In the genomic region with DNA sequence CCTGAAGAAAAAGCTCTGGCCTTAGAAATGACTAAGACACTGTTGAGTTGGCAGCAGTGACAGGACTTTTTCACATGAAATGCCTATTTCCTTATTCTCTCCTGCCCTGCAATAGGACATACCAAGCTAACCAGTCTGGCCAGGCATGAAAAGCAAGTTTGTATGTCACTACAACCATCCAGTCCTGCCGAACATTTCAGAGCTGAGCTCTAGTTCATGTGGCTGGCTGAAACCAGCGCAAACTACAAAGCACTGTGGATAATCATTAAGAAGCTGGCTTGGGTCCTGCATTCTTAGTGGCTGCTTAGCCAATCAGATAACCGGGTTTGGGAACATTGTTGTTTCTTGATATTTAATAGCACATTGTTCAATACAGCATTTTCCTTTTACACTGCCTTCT, we compare ENCODE assay signal across 19 mouse cellular contexts. TPM values are rescaled to one million over a fixed set of nuclear protein-coding genes. Genes with fewer than 3 reads are reported as not detected.
DNase-seq lines count a peak whose midpoint lies in the region; ATAC-seq lines count a peak whose summit lies in the region.
"Had no signal": no experiment of that assay in that cellular context is flagged by ENCODE, and none has a peak within 500 bp of the region (broad histone marks: within the 10 kb centered on the region; RNA-seq: fewer than 3 reads in every experiment).

No protein-coding gene starts in this region.

- no peak overlapping the region for H3K4me2 ChIP-seq in forebrain, embryonic 13.5 days
- H3K4me2 ChIP-seq in kidney, embryonic 14.5 days (replicated peaks; ENCODE audit: low read depth, low read length): no peak overlapping the region
- no peak overlapping the region for H3K4me2 ChIP-seq in stomach, embryonic 16.5 days (ENCODE audit: low read depth, low read length)

- no peaks in the 10 kb centered on the region for H3K27me3 ChIP-seq in forebrain, embryonic 13.5 days
- H3K27me3 ChIP-seq in forebrain, embryonic 10.5 days (ENCODE audit: poor library complexity, severe bottlenecking): peaks cover 15% of the 10 kb centered on the region
- no peaks in the 10 kb centered on the region for H3K27me3 ChIP-seq in kidney, embryonic 14.5 days (ENCODE audit: control insufficient read depth, insufficient read depth, low read length)
- no peaks in the 10 kb centered on the region for H3K27me3 ChIP-seq in stomach, embryonic 16.5 days (ENCODE audit: control insufficient read depth, insufficient read depth, low read length)
- H3K27me3 ChIP-seq: CH12.LX had no signal

- intact Hi-C loops in heart, postnatal 36 days (cut with DNase I): loop anchor here (1.0 kb wide), 1 partner anchor 367 kb away; no protein-coding TSS in a partner anchor

- WGBS in forebrain, embryonic 13.5 days: 45% methylated on average over 3 of the region's 3 CpGs
- WGBS in forebrain, embryonic 10.5 days: 86% methylated on average over 3 of the region's 3 CpGs
- WGBS in kidney, embryonic 14.5 days: 68% methylated on average over 3 of the region's 3 CpGs
- 54% methylated on average over 3 of the region's 3 CpGs for WGBS in stomach, embryonic 16.5 days

- H3K4me1 ChIP-seq in forebrain, embryonic 13.5 days: peaks cover 12% of the 10 kb centered on the region; the same call in 1 of the 2 replicates
- peaks cover 6% of the 10 kb centered on the region for H3K4me1 ChIP-seq in forebrain, embryonic 10.5 days
- no peaks in the 10 kb centered on the region for H3K4me1 ChIP-seq in kidney, embryonic 14.5 days (ENCODE audit: control insufficient read depth, insufficient read depth, low read length)
- no peaks in the 10 kb centered on the region for H3K4me1 ChIP-seq in stomach, embryonic 16.5 days (ENCODE audit: control insufficient read depth, insufficient read depth, low read length)
- H3K4me1 ChIP-seq: heart, embryonic 10.5 days had no signal

- H3K9me3 ChIP-seq in forebrain, embryonic 13.5 days (replicated peaks): no peaks in the 10 kb centered on the region
- H3K9me3 ChIP-seq in forebrain, embryonic 10.5 days: no peaks in the 10 kb centered on the region
- H3K9me3 ChIP-seq in kidney, embryonic 14.5 days (ENCODE audit: control insufficient read depth, low read length): no peaks in the 10 kb centered on the region
- H3K9me3 ChIP-seq in stomach, embryonic 16.5 days (replicated peaks; ENCODE audit: control insufficient read depth, low read length): no peaks in the 10 kb centered on the region
- H3K9me3 ChIP-seq: heart, embryonic 10.5 days; midbrain, embryonic 10.5 days; neural tube, embryonic 15.5 days had no signal

- no peak overlapping the region for H3K4me3 ChIP-seq in forebrain, embryonic 13.5 days
- H3K4me3 ChIP-seq in forebrain, embryonic 10.5 days: no peak overlapping the region
- H3K4me3 ChIP-seq in kidney, embryonic 14.5 days (ENCODE audit: low read length): no peak overlapping the region
- H3K4me3 ChIP-seq in stomach, embryonic 16.5 days (replicated peaks; ENCODE audit: low read length): no peak overlapping the region
- H3K4me3 ChIP-seq: midbrain, embryonic 10.5 days; neural tube, embryonic 15.5 days had no signal

- DNase-seq in forebrain, embryonic 10.5 days (ENCODE audit: extremely low spot score, low spot score): no peak
- peak; percentile 11 to 47 for DNase-seq in urinary bladder, adult 18-20 months (ENCODE audit: low spot score in 2 of 2)
- DNase-seq in urinary bladder, adult 2 months (ENCODE audit: low spot score): no peak
- no peak for DNase-seq in heart, postnatal 36 days
- DNase-seq: adrenal gland, postnatal 36 days; cerebellum, postnatal 14 days; gastrocnemius, postnatal 36 days; liver; retina, postnatal 1 day had no signal

- H3K27ac ChIP-seq in forebrain, embryonic 13.5 days: no peak overlapping the region
- H3K27ac ChIP-seq in forebrain, embryonic 10.5 days: no peak overlapping the region
- no peak overlapping the region for H3K27ac ChIP-seq in kidney, embryonic 14.5 days (ENCODE audit: low read depth, low read length)
- H3K27ac ChIP-seq in stomach, embryonic 16.5 days (ENCODE audit: low read length): peak overlapping the region; percentile 25
- H3K27ac ChIP-seq: heart, embryonic 10.5 days; midbrain, embryonic 10.5 days; neural tube, embryonic 15.5 days had no signal

- peak; percentile 57; the same call in 1 of the 2 replicates for ATAC-seq in forebrain, embryonic 13.5 days
- ATAC-seq in kidney, embryonic 14.5 days (ENCODE audit: low FRiP score, low TSS enrichment): 0 out of 2 replicates have a peak, but pooled peaks have one; percentile 37
- peak; percentile 37; the same call in 1 of the 2 replicates for ATAC-seq in stomach, embryonic 16.5 days (ENCODE audit: insufficient read depth, low FRiP score)
- no peak for ATAC-seq in cerebellum, adult (ENCODE audit: insufficient number of reproducible peaks, low FRiP score, low TSS enrichment)

- H3K36me3 ChIP-seq in forebrain, embryonic 13.5 days (ENCODE audit: poor library complexity, severe bottlenecking): no peaks in the 10 kb centered on the region
- no peaks in the 10 kb centered on the region for H3K36me3 ChIP-seq in forebrain, embryonic 10.5 days (replicated peaks)
- no peaks in the 10 kb centered on the region for H3K36me3 ChIP-seq in kidney, embryonic 14.5 days (ENCODE audit: control insufficient read depth, insufficient read depth, low read length)
- H3K36me3 ChIP-seq in stomach, embryonic 16.5 days (ENCODE audit: control insufficient read depth, insufficient read depth, low read length): no peaks in the 10 kb centered on the region
- H3K36me3 ChIP-seq: heart, embryonic 10.5 days; midbrain, embryonic 10.5 days; neural tube, embryonic 15.5 days had no signal

- H3K9ac ChIP-seq in forebrain, embryonic 13.5 days: no peak overlapping the region
- no peak overlapping the region for H3K9ac ChIP-seq in kidney, embryonic 14.5 days (ENCODE audit: low read depth, low read length)
- no peak overlapping the region for H3K9ac ChIP-seq in stomach, embryonic 16.5 days (ENCODE audit: low read length)
- H3K9ac ChIP-seq: neural tube, embryonic 15.5 days had no signal

RNA-seq across cellular contexts. Expression of gene Barx2, which starts 13.5 kb away (rescaled TPM):
- not detected in 2 replicates for polyA plus RNA-seq in forebrain, embryonic 13.5 days (2015; fragmentation: Nextera tagmentation; extraction: Ambion mirVana)
- polyA plus RNA-seq in forebrain, embryonic 10.5 days (2016; fragmentation: Nextera tagmentation; extraction: Ambion mirVana): not detected in 2 replicates
- 0.63 and 0.69 TPM in 2 replicates for polyA plus RNA-seq in urinary bladder, adult 2 months (2012; rRNA removed)
- not detected in 2 replicates for polyA plus RNA-seq in kidney, embryonic 14.5 days (2014; fragmentation: Nextera tagmentation; extraction: Ambion mirVana)
- polyA plus RNA-seq in stomach, embryonic 16.5 days (2015; fragmentation: Nextera tagmentation; extraction: Ambion mirVana): 1.4 and 2.2 TPM in 2 replicates
- not detected for total RNA-seq in heart, postnatal 36 days (2021)
- total RNA-seq: adrenal gland, postnatal 36 days; CH12.LX had no signal
- polyA plus RNA-seq: inflammation-experienced regulatory T-cells, adult 6 months; lung, embryonic 16.5 days had no signal

Comparison
In these comparisons a context has a peak if more than half of its experiments do, and no peak if none do; other contexts are left out.
1. DNase-seq: peak in urinary bladder, adult 18-20 months (2 of 2); none in forebrain, embryonic 10.5 days (single experiment), urinary bladder, adult 2 months (single experiment) and heart, postnatal 36 days (0 of 2).